Mouse (Mus musculus) lung, adult 2 months (tissue): Measurements from ENCODE around the gene Pgpep1l. TPM values are rescaled to one million over a fixed set of nuclear protein-coding genes. Genes with fewer than 3 reads are reported as not detected.
"Not testable (repeated sequence)": the region's sequence is repeated elsewhere in the genome, so short reads cannot be mapped to it uniquely, and the experiment has no call there.

Source experiments
- DNase-seq: peaks from one replicate; pipeline ENCODE4 v3.0.0; 2022
- H3K4me1 ChIP-seq: fragments of 200-500 bp; 2 replicates; pipeline ENCODE4 v1.6.1; 2011; ENCODE audit warnings: low read length; ENCODE audit not compliant: control insufficient read depth, insufficient read depth
- H3K4me3 ChIP-seq: fragments of 200-500 bp; replicated peaks from 2 replicates; pipeline ENCODE3; 2011; ENCODE audit warnings: low read depth, mild to moderate bottlenecking, control low read depth, low read length; ENCODE audit errors: extremely low read depth
- CTCF ChIP-seq: fragments of 200-500 bp; IDR thresholded peaks from 2 replicates; pipeline ENCODE4 v1.5.1; 2011; ENCODE audit warnings: mild to moderate bottlenecking, low read length, control low read depth; ENCODE audit not compliant: insufficient read depth
- POLR2A ChIP-seq: fragments of 200-500 bp; IDR thresholded peaks from 2 replicates; pipeline ENCODE4 v1.6.1; 2011; ENCODE audit warnings: low read depth, mild to moderate bottlenecking, control low read depth, low read length, borderline replicate concordance; ENCODE audit errors: extremely low read depth
- WGBS: fragments of 180-500 bp; shearing (Covaris S2); methylation state at CpG from one replicate; pipeline ENCODE4 v1.1.7; 2018; 5-methylcytosine and 5-hydroxymethylcytosine counted together
- polyA plus RNA-seq: library from polyadenylated mRNA; depleted of rRNA; stranded (reverse); fragments of >200 nt; gene quantifications from 2 replicates; pipeline ENCODE4 v1.2.3, GENCODE M21; 2012

Gene Pgpep1l
- polyA plus RNA-seq, 1 experiment: 1.5 TPM

DNA sequence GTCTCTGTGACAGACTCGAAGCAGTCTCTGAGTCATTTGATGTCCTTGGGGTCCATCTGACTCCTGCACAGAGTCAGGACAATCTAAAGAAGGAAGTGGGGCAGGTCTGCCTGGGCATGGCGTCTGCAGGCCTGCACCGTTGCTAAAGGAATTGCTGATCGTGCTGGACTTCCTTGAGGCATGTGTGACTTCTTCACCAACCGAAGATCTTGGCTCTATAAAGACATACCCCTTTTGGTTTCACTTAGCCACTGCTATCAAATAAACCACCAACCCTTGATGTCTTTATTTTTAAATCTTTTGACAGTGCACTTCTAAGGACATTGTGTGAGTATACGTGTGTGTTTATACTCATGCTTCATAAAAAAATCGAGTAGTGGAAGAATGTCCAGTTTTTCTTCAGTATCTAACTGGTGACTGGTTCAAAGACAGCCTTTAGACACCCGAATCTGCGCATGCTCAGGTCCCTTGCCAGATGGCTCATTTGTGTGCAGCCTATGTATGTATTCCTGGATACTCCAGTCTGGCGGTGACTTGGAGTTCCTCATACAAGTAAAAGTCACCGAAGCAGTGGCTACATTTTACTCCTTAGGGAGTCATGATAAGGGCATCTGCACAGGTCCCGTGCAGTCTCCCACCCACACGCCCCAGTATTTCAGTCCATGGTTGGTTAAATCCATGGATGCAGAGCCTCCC is 34.5 kb upstream of the Pgpep1l start:
- Histone ChIP-seq H3K4me1 (no peaks in the 10 kb centered on the region; the same call in 1 of the 2 replicates), H3K4me3 (no peak overlapping the region)
- WGBS: 74% methylated on average over 13 of the region's 13 CpGs
- no peak for DNase-seq
- no peak for TF ChIP-seq CTCF
- TF ChIP-seq POLR2A: no peak

GRCm38 (mm10) chr7:68296487-68296886 is 32.5 kb upstream of the Pgpep1l start:
- TF ChIP-seq CTCF (no peak), POLR2A (no peak)
- no peak overlapping the region for H3K4me3 ChIP-seq
- WGBS: 85% methylated on average over 5 of the region's 5 CpGs
- H3K4me1 ChIP-seq: no peaks in the 10 kb centered on the region; the same call in 1 of the 2 replicates
- no peak for DNase-seq

- Histone ChIP-seq H3K4me3 (no peak overlapping the region), H3K4me1 (no peaks in the 10 kb centered on the region; the same call in 1 of the 2 replicates)
- 49% methylated on average over 16 of the region's 16 CpGs for WGBS
- DNase-seq: no peak
- TF ChIP-seq POLR2A: no peak
- TF ChIP-seq CTCF: no peak
Measured at GRCm38 (mm10) chr7:68293997-68294789, 30.2 kb upstream of the Pgpep1l start.

- Histone ChIP-seq H3K4me1 (no peaks in the 10 kb centered on the region; the same call in 1 of the 2 replicates), H3K4me3 (no peak overlapping the region)
- TF ChIP-seq POLR2A (no peak), CTCF (no peak)
- no peak for DNase-seq
- WGBS: 49% methylated on average over 1 of the region's 1 CpGs
Measured at GRCm38 (mm10) chr7:68291603-68292002, 27.6 kb upstream of the Pgpep1l start.

- WGBS: 94% methylated on average over 8 of the region's 8 CpGs
- TF ChIP-seq CTCF (no peak), POLR2A (no peak)
- DNase-seq: no peak
- H3K4me3 ChIP-seq: no peak overlapping the region
- no peaks in the 10 kb centered on the region; the same call in 1 of the 2 replicates for H3K4me1 ChIP-seq
Measured at GRCm38 (mm10) chr7:68289081-68289480, 25.0 kb upstream of the Pgpep1l start.

DNA sequence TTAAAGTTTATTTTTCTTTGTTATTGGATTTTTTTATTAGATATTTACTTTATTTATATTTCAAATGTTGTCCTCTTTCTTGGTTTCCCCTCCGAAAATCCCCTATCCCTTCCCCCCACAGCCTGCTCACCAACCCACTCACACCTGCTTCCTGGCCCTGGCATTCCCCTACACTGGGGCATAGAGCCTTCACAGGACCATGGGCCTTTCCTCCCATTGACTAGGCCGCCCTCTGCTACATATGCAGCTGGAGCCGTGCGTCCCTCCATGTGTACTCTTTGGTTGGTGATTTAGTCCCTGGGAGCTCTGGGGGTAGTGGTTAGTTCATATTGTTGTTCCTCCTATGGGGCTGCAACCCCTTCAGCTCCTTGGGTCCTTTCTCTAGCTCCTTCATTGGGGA is 24.0 kb upstream of the Pgpep1l start:
- H3K4me1 ChIP-seq, H3K4me3 ChIP-seq, DNase-seq: not testable (repeated sequence)
- WGBS: 83% methylated on average over 4 of the region's 4 CpGs

DNA sequence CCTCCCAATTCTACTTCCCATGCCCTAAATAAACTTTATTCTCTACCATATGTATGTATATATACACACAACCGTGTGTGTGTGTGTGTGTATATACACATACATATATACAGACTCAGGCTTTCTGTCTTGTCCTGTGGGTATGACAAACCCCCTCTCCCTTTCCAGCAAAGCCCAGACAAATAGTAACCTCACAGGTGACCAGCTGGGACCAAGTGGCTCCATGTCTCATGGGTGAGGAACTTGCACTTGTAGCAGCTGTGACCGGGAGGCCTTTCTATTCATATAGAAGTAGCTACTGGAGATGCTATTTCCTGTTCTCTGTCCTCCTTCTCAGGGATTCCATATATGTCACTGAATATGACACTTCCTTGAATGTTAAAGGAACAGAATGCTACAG is 23.5 kb upstream of the Pgpep1l start:
- 71% methylated on average over 2 of the region's 2 CpGs for WGBS
- H3K4me3 ChIP-seq: no peak overlapping the region
- DNase-seq: no peak
- no peaks in the 10 kb centered on the region; the same call in 1 of the 2 replicates for H3K4me1 ChIP-seq
- TF ChIP-seq POLR2A (no peak), CTCF (no peak)

GRCm38 (mm10) chr7:68286526-68287481 is 22.8 kb upstream of the Pgpep1l start:
- TF ChIP-seq POLR2A (no peak), CTCF (no peak)
- no peak for DNase-seq
- Histone ChIP-seq H3K4me3 (no peak overlapping the region), H3K4me1 (no peaks in the 10 kb centered on the region; the same call in 1 of the 2 replicates)
- WGBS: 88% methylated on average over 24 of the region's 24 CpGs

- Histone ChIP-seq H3K4me3 (no peak overlapping the region), H3K4me1 (no peaks in the 10 kb centered on the region; the same call in 1 of the 2 replicates)
- 45% methylated on average over 8 of the region's 8 CpGs for WGBS
- TF ChIP-seq POLR2A: no peak
- TF ChIP-seq CTCF: no peak
- DNase-seq: no peak
Measured at GRCm38 (mm10) chr7:68285851-68286298, 21.8 kb upstream of the Pgpep1l start.
